Mouse (Mus musculus) midbrain, embryonic 16.5 days (tissue): ENCODE measurements around the gene Capn7. TPM values are rescaled to one million over a fixed set of nuclear protein-coding genes. Genes with fewer than 3 reads are reported as not detected.

Source experiments
- ATAC-seq: fragments of 200-750 bp; cut with Nextera tagmentation; 2 replicates; pipeline ENCODE4 v1.8.0; 2017; ENCODE audit warnings: moderate TSS enrichment
- H3K27ac ChIP-seq: fragments of 300-500 bp; sonication (generic); 2 replicates; pipeline ENCODE4 v1.5.1; 2014; ENCODE audit warnings: mild to moderate bottlenecking, low read length, mixed read lengths
- H3K27me3 ChIP-seq: fragments of 300-500 bp; sonication (generic); 2 replicates; pipeline ENCODE4 v1.6.1; 2014; ENCODE audit warnings: low read depth, low read length, mixed read lengths; ENCODE audit not compliant: control insufficient read depth, insufficient read depth
- H3K36me3 ChIP-seq: fragments of 300-500 bp; sonication (generic); 2 replicates; pipeline ENCODE4 v1.6.1; 2014; ENCODE audit warnings: mild to moderate bottlenecking, low read length, moderate library complexity, mixed read lengths; ENCODE audit not compliant: control insufficient read depth, insufficient read depth
- H3K4me1 ChIP-seq: fragments of 300-500 bp; sonication (generic); 2 replicates; pipeline ENCODE4 v1.6.1; 2014; ENCODE audit warnings: mild to moderate bottlenecking, low read length, mixed read lengths; ENCODE audit not compliant: control insufficient read depth, insufficient read depth
- H3K4me2 ChIP-seq: fragments of 300-500 bp; sonication (generic); 2 replicates; pipeline ENCODE4 v1.6.1; 2014; ENCODE audit warnings: mild to moderate bottlenecking, low read length, mixed read lengths
- H3K4me3 ChIP-seq: fragments of 300-500 bp; sonication (generic); 2 replicates; pipeline ENCODE4 v1.5.1; 2014; ENCODE audit warnings: low read depth, mild to moderate bottlenecking, low read length, moderate library complexity, mixed read lengths
- H3K9ac ChIP-seq: fragments of 300-500 bp; sonication (generic); 2 replicates; pipeline ENCODE4 v1.6.1; 2014; ENCODE audit warnings: low read depth, low read length, mixed read lengths
- H3K9me3 ChIP-seq: fragments of 300-500 bp; sonication (generic); replicated peaks from 2 replicates; pipeline ENCODE4 v1.6.1; 2014; ENCODE audit warnings: mild to moderate bottlenecking, low read length, mixed read lengths; ENCODE audit not compliant: control insufficient read depth, poor library complexity, severe bottlenecking
- WGBS: fragments of 180-500 bp; shearing (Covaris S2); extraction: QIAGEN DNeasy Blood & Tissue Kit; methylation state at CpG from one replicate; pipeline ENCODE4 v1.1.7; 2014; 5-methylcytosine and 5-hydroxymethylcytosine counted together
- polyA plus RNA-seq: library from polyadenylated mRNA; unstranded; fragments of >200 nt; fragmentation: Nextera tagmentation; extraction: Ambion mirVana; gene quantifications from 2 replicates; pipeline ENCODE4 v1.2.1, GENCODE M21; 2015

Capn7 gene
- polyA plus RNA-seq, 1 experiment from 2014 or later = 88.8 TPM

- Histone ChIP-seq H3K9ac (no peak overlapping the region), H3K4me1 (no peaks in the 10 kb centered on the region), H3K4me2 (no peak overlapping the region), H3K27me3 (no peaks in the 10 kb centered on the region), H3K36me3 (peaks cover 5% of the 10 kb centered on the region; the same call in 1 of the 2 replicates), H3K9me3 (no peaks in the 10 kb centered on the region), H3K4me3 (no peak overlapping the region), H3K27ac (no peak overlapping the region)
- ATAC-seq = no peak
- 94% methylated on average over 2 of the region's 2 CpGs for WGBS
Observed at GRCm38 (mm10) chr14:31396428-31396827, 60.0 kb downstream of the Capn7 start.

GRCm38 (mm10) chr14:31397353-31397752 is 60.9 kb downstream of the Capn7 start:
- ATAC-seq = no peak
- no peaks in the 10 kb centered on the region for H3K9me3 ChIP-seq
- H3K9ac ChIP-seq = no peak overlapping the region
- no peaks in the 10 kb centered on the region for H3K27me3 ChIP-seq
- H3K27ac ChIP-seq = no peak overlapping the region
- H3K4me3 ChIP-seq = no peak overlapping the region
- peaks cover 5% of the 10 kb centered on the region; the same call in 1 of the 2 replicates for H3K36me3 ChIP-seq
- no peak overlapping the region for H3K4me2 ChIP-seq
- H3K4me1 ChIP-seq = no peaks in the 10 kb centered on the region
- 82% methylated on average over 12 of the region's 12 CpGs for WGBS

GRCm38 (mm10) chr14:31397791-31398595 is 61.6 kb downstream of the Capn7 start:
- Histone ChIP-seq H3K9ac (no peak overlapping the region), H3K4me2 (no peak overlapping the region), H3K4me1 (no peaks in the 10 kb centered on the region), H3K27me3 (no peaks in the 10 kb centered on the region), H3K36me3 (peaks cover 5% of the 10 kb centered on the region; the same call in 1 of the 2 replicates), H3K9me3 (no peaks in the 10 kb centered on the region), H3K4me3 (no peak overlapping the region), H3K27ac (no peak overlapping the region)
- 79% methylated on average over 9 of the region's 9 CpGs for WGBS
- no peak for ATAC-seq

- Histone ChIP-seq H3K4me2 (no peak overlapping the region), H3K9ac (no peak overlapping the region), H3K4me1 (no peaks in the 10 kb centered on the region), H3K9me3 (no peaks in the 10 kb centered on the region), H3K27me3 (no peaks in the 10 kb centered on the region), H3K4me3 (no peak overlapping the region), H3K36me3 (peaks cover 5% of the 10 kb centered on the region; the same call in 1 of the 2 replicates), H3K27ac (no peak overlapping the region)
- no peak for ATAC-seq
- 91% methylated on average over 11 of the region's 11 CpGs for WGBS
Observed at GRCm38 (mm10) chr14:31398819-31399218, 62.4 kb downstream of the Capn7 start.

- no peak overlapping the region for H3K4me3 ChIP-seq
- no peak overlapping the region for H3K4me2 ChIP-seq
- H3K36me3 ChIP-seq = peaks cover 5% of the 10 kb centered on the region; the same call in 1 of the 2 replicates
- H3K27ac ChIP-seq = no peak overlapping the region
- 83% methylated on average over 3 of the region's 3 CpGs for WGBS
- no peaks in the 10 kb centered on the region for H3K4me1 ChIP-seq
- no peaks in the 10 kb centered on the region for H3K9me3 ChIP-seq
- no peak overlapping the region for H3K9ac ChIP-seq
- no peaks in the 10 kb centered on the region for H3K27me3 ChIP-seq
- ATAC-seq = no peak
Observed at GRCm38 (mm10) chr14:31399271-31399670, 62.8 kb downstream of the Capn7 start.

GRCm38 (mm10) chr14:31400246-31400645 is 63.8 kb downstream of the Capn7 start:
- no peak for ATAC-seq
- no peaks in the 10 kb centered on the region for H3K4me1 ChIP-seq
- 85% methylated on average over 7 of the region's 7 CpGs for WGBS

GRCm38 (mm10) chr14:31400896-31401295 is 64.5 kb downstream of the Capn7 start:
- Histone ChIP-seq H3K4me3 (no peak overlapping the region), H3K36me3 (peaks cover 5% of the 10 kb centered on the region; the same call in 1 of the 2 replicates), H3K9me3 (no peaks in the 10 kb centered on the region), H3K4me2 (no peak overlapping the region), H3K9ac (no peak overlapping the region), H3K27me3 (no peaks in the 10 kb centered on the region), H3K4me1 (no peaks in the 10 kb centered on the region), H3K27ac (no peak overlapping the region)
- 85% methylated on average over 11 of the region's 11 CpGs for WGBS
- ATAC-seq = no peak

More at GRCm38 (mm10) chr14:31400246-31400645, 63.8 kb downstream of the Capn7 start:
- no peak overlapping the region for H3K9ac ChIP-seq
- no peak overlapping the region for H3K4me2 ChIP-seq
- H3K27me3 ChIP-seq = no peaks in the 10 kb centered on the region
- H3K9me3 ChIP-seq = no peaks in the 10 kb centered on the region
- H3K27ac ChIP-seq = no peak overlapping the region
- no peak overlapping the region for H3K4me3 ChIP-seq
- H3K36me3 ChIP-seq = peaks cover 5% of the 10 kb centered on the region; the same call in 1 of the 2 replicates

- Histone ChIP-seq H3K4me2 (no peak overlapping the region), H3K27ac (no peak overlapping the region), H3K9ac (no peak overlapping the region), H3K9me3 (no peaks in the 10 kb centered on the region), H3K27me3 (no peaks in the 10 kb centered on the region), H3K4me1 (no peaks in the 10 kb centered on the region), H3K36me3 (peaks cover 4% of the 10 kb centered on the region; the same call in 1 of the 2 replicates), H3K4me3 (no peak overlapping the region)
- WGBS = 85% methylated on average over 6 of the region's 6 CpGs
- no peak for ATAC-seq
Observed at GRCm38 (mm10) chr14:31401918-31402427, 65.5 kb downstream of the Capn7 start.

GRCm38 (mm10) chr14:31402693-31403092 is 66.3 kb downstream of the Capn7 start:
- no peak overlapping the region for H3K4me3 ChIP-seq
- no peaks in the 10 kb centered on the region for H3K4me1 ChIP-seq
- ATAC-seq = no peak
- no peak overlapping the region for H3K27ac ChIP-seq
- no peaks in the 10 kb centered on the region for H3K27me3 ChIP-seq
- H3K9me3 ChIP-seq = no peaks in the 10 kb centered on the region
- peaks cover 4% of the 10 kb centered on the region; the same call in 1 of the 2 replicates for H3K36me3 ChIP-seq
- H3K9ac ChIP-seq = no peak overlapping the region
- 85% methylated on average over 5 of the region's 5 CpGs for WGBS
- H3K4me2 ChIP-seq = no peak overlapping the region
